Mouse (Mus musculus): ENCODE measurements around the gene Trp53i13. TPM values are rescaled to one million over a fixed set of nuclear protein-coding genes. Genes with fewer than 3 reads are reported as not detected.

The Trp53i13 gene
- polyA plus RNA-seq (2012; fragmentation: generic; extraction: Trizol), result 10 to 100 TPM; 21.6 to 43.4 TPM

GRCm38 (mm10) chr11:77515637-77516552, at the start of gene Trp53i13:
Gene Trp53i13, minus strand, starts transcription at chr11:77515980.

GRCm38 (mm10) chr11:77519043-77519442, 3.3 kb upstream of the Trp53i13 start, which contains the start of gene Gm10392:
Gene Gm10392, minus strand, starts transcription at chr11:77519198.

GRCm38 (mm10) chr11:77514832-77515636, 746 bp downstream of the Trp53i13 start, which contains the start of gene Abhd15:
Gene Abhd15, plus strand, starts transcription at chr11:77515121.

GRCm38 (mm10) chr11:77493512-77494343, 22.1 kb downstream of the Trp53i13 start, which contains the start of gene Git1:
Gene Git1, plus strand, starts transcription at chr11:77493562.

GRCm38 (mm10) chr11:77489591-77490235, 26.1 kb downstream of the Trp53i13 start, which contains the start of gene Ankrd13b:
Gene Ankrd13b, minus strand, starts transcription at chr11:77489678.

GRCm38 (mm10) chr11:77462283-77463100, 53.3 kb downstream of the Trp53i13 start, which contains the start of gene Coro6:
Gene Coro6, plus strand, starts transcription at chr11:77462411.

Other genes starting within 250 kb of the Trp53i13 start
- under 1 TPM; 0.02 to 0.04 TPM for gene Coro6, start 53.6 kb downstream of the Trp53i13 start, polyA plus RNA-seq (2012; fragmentation: generic; extraction: Trizol)
- gene Ankrd13b, start 26.3 kb downstream of the Trp53i13 start, polyA plus RNA-seq (2012; fragmentation: generic; extraction: Trizol), result 10 to 100 TPM; 33.6 to 49.8 TPM
- 10 to 100 TPM; 41.2 to 63.6 TPM for gene Git1, start 22.4 kb downstream of the Trp53i13 start, polyA plus RNA-seq (2012; fragmentation: generic; extraction: Trizol)
- under 1 TPM; 0.12 to 0.44 TPM for gene Abhd15, start 859 bp downstream of the Trp53i13 start, polyA plus RNA-seq (2012; fragmentation: generic; extraction: Trizol)
- gene Gm10392, start 3.2 kb upstream of the Trp53i13 start, polyA plus RNA-seq (2012; fragmentation: generic; extraction: Trizol), result under 1 TPM in 1 of 2 experiments, not detected in 1; 0.05 TPM
- 1 to 10 TPM in 1 of 2 experiments, under 1 TPM in 1; 0.32 to 2.7 TPM for gene Taok1, start 91.8 kb upstream of the Trp53i13 start, polyA plus RNA-seq (2012; fragmentation: generic; extraction: Trizol)
- 1 to 10 TPM in 1 of 2 experiments, under 1 TPM in 1; 0.84 to 3.9 TPM for gene Nufip2, start 170.2 kb upstream of the Trp53i13 start, polyA plus RNA-seq (2012; fragmentation: generic; extraction: Trizol)
- gene Cryba1, start 209.3 kb upstream of the Trp53i13 start, polyA plus RNA-seq (2012; fragmentation: generic; extraction: Trizol), result not detected
- 10 to 100 TPM; 15.9 to 48.2 TPM for gene Myo18a, start 247.3 kb upstream of the Trp53i13 start, polyA plus RNA-seq (2012; fragmentation: generic; extraction: Trizol)